Mouse (Mus musculus) intestine, postnatal 0 days (tissue): ENCODE data around the gene Ppfia2. TPM values are rescaled to one million over a fixed set of nuclear protein-coding genes. Genes with fewer than 3 reads are reported as not detected.

Experiments used
- ATAC-seq: fragments of 200-750 bp; cut with Nextera tagmentation; 2 replicates; pipeline ENCODE4 v1.8.0; 2017; ENCODE audit warnings: mild to moderate bottlenecking, moderate TSS enrichment, moderate library complexity
- H3K27ac ChIP-seq: fragments of 300-500 bp; sonication (generic); 2 replicates; pipeline ENCODE4 v1.5.1; 2014; ENCODE audit warnings: mild to moderate bottlenecking, low read depth, low read length, moderate library complexity
- H3K27me3 ChIP-seq: fragments of 300-500 bp; sonication (generic); replicated peaks from 2 replicates; pipeline ENCODE4 v1.6.1; 2014; ENCODE audit warnings: low read length, mixed read lengths; ENCODE audit not compliant: control insufficient read depth, insufficient read depth
- H3K36me3 ChIP-seq: fragments of 300-500 bp; sonication (generic); 2 replicates; pipeline ENCODE4 v1.6.1; 2014; ENCODE audit warnings: mild to moderate bottlenecking, moderate library complexity; ENCODE audit not compliant: control insufficient read depth, insufficient read depth
- H3K4me1 ChIP-seq: fragments of 300-500 bp; sonication (generic); replicated peaks from 2 replicates; pipeline ENCODE4 v1.6.1; 2014; ENCODE audit warnings: antibody characterized with exemption, low read length, mixed read lengths; ENCODE audit not compliant: control insufficient read depth, insufficient read depth
- H3K4me2 ChIP-seq: fragments of 300-500 bp; sonication (generic); replicated peaks from 2 replicates; pipeline ENCODE4 v1.6.1; 2014; ENCODE audit warnings: low read depth, mild to moderate bottlenecking, moderate library complexity
- H3K4me3 ChIP-seq: fragments of 300-500 bp; sonication (generic); 2 replicates; pipeline ENCODE4 v1.5.1; 2014; ENCODE audit warnings: low read depth, low read length
- H3K9ac ChIP-seq: fragments of 300-500 bp; sonication (generic); 2 replicates; pipeline ENCODE4 v1.6.1; 2014; ENCODE audit warnings: mild to moderate bottlenecking, low read depth, low read length
- H3K9me3 ChIP-seq: fragments of 300-500 bp; sonication (generic); 2 replicates; pipeline ENCODE4 v1.6.1; 2016; ENCODE audit warnings: mixed run types; ENCODE audit not compliant: control insufficient read depth
- CTCF ChIP-seq: sonication (generic); IDR thresholded peaks from 2 replicates; pipeline ENCODE4 v1.5.1; 2016; ENCODE audit warnings: low read depth, mild to moderate bottlenecking, control low read depth, antibody characterized with exemption, moderate library complexity
- WGBS: fragments of 180-500 bp; shearing (Covaris S2); extraction: QIAGEN DNeasy Blood & Tissue Kit; methylation state at CpG from one replicate; pipeline ENCODE4 v1.1.7; 2014; 5-methylcytosine and 5-hydroxymethylcytosine counted together
- polyA plus RNA-seq: library from polyadenylated mRNA; unstranded; fragments of >200 nt; fragmentation: Nextera tagmentation; extraction: Ambion mirVana; gene quantifications from 2 replicates; pipeline ENCODE4 v1.2.1, GENCODE M21; 2015

Gene Ppfia2
- polyA plus RNA-seq, 1 experiment from 2014 or later: 0.60 TPM

DNA sequence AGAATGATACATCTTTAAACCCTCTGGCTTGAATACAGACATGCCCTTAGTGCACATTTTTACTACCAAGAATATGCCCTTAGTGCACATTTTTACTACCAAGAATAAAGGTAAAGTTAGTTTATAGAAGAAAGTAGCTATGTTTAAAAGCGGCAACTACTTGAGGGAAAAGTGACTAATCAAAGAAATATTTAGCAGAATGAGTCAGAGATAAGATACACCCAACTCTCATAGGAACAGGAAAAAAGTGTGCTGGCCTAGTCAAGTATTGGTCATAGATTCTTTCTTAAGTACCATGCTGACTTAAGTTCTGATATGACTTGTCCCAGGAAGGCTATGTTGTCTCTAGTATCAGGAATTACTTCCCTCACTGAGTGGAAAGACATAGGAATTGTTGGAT, 305.4 kb downstream of the Ppfia2 start:
- TF ChIP-seq CTCF: no peak
- no peak for ATAC-seq

DNA sequence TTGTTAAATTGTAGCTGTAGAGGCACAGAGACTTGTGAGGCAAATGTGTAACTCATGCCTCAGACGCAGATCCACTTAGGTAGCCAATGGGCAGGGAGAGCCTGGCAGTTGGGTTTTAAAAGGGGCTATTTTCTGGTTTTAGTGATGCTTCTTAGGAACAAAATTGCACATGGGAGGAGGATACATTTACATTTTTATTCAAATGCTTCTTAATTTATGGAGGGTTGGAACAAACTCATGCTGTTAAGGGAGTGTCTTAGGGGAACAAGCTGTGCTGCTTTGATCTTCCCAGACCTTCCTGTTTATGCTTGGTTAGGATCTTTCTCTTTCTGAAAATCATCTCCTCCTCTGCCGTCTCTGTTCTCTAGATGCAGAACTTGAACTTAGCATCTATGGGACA, 345.3 kb downstream of the Ppfia2 start:
- no peak overlapping the region for H3K27ac ChIP-seq
- ATAC-seq: no peak
- no peaks in the 10 kb centered on the region for H3K36me3 ChIP-seq
- no peak overlapping the region for H3K4me2 ChIP-seq
- no peaks in the 10 kb centered on the region for H3K9me3 ChIP-seq
- H3K27me3 ChIP-seq: no peaks in the 10 kb centered on the region
- no peaks in the 10 kb centered on the region for H3K4me1 ChIP-seq
- WGBS: 76% methylated on average over 2 of the region's 2 CpGs
- no peak overlapping the region for H3K4me3 ChIP-seq
- H3K9ac ChIP-seq: no peak overlapping the region
- no peak for TF ChIP-seq CTCF

More for the DNA sequence above, 305.4 kb downstream of the Ppfia2 start:
- Histone ChIP-seq H3K36me3 (no peaks in the 10 kb centered on the region), H3K9me3 (no peaks in the 10 kb centered on the region), H3K4me1 (no peaks in the 10 kb centered on the region), H3K4me3 (no peak overlapping the region), H3K27me3 (no peaks in the 10 kb centered on the region), H3K4me2 (no peak overlapping the region), H3K9ac (no peak overlapping the region), H3K27ac (no peak overlapping the region)
- WGBS: 76% methylated on average over 1 of the region's 1 CpGs

DNA sequence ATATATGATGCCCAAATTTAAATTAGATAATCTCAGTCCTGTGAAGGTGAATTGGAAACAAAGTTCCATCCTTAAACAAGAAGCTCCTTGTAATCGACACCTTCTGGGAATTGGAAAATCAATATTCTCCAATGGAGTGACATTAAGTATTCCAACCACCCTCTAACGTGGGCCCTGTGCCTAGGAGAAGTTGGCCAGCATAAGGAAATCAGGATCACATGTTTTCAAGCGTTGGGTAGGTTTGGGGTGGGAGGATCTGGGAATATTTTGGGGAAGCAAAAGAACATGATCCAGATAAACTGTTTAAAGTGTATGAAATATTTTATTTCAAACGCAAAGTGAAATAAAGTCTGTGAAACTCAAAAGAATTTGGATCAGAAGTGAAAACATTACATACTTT, 348.2 kb downstream of the Ppfia2 start:
- no peak for ATAC-seq
- Histone ChIP-seq H3K9ac (no peak overlapping the region), H3K36me3 (no peaks in the 10 kb centered on the region), H3K27me3 (no peaks in the 10 kb centered on the region), H3K27ac (no peak overlapping the region), H3K9me3 (no peaks in the 10 kb centered on the region), H3K4me3 (no peak overlapping the region), H3K4me2 (no peak overlapping the region), H3K4me1 (no peaks in the 10 kb centered on the region)
- WGBS: 75% methylated on average over 4 of the region's 4 CpGs
- TF ChIP-seq CTCF: no peak

DNA sequence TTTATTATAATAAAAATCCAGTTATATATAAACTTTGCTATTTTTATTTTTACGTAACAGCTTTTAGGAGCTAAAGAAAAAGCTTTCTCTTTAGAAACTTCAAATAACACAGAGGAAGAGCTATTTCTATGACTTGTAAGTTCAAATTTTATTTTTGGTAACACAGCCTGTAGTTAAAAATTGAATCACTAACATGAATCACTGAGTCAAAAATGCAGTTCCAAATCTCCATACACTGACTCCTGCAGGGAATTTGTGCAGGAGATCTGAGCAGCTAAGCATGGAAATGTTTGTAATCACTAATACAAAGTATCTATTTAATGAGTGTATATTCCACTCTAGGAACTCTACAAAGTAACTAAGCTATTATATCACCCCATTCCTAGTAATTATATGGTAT, 354.1 kb downstream of the Ppfia2 start:
- H3K4me2 ChIP-seq: no peak overlapping the region
- no peaks in the 10 kb centered on the region for H3K36me3 ChIP-seq
- 91% methylated on average over 1 of the region's 1 CpGs for WGBS
- H3K4me3 ChIP-seq: no peak overlapping the region
- H3K9me3 ChIP-seq: no peaks in the 10 kb centered on the region
- no peak overlapping the region for H3K27ac ChIP-seq
- no peaks in the 10 kb centered on the region for H3K27me3 ChIP-seq
- no peak for TF ChIP-seq CTCF
- no peak overlapping the region for H3K9ac ChIP-seq
- no peaks in the 10 kb centered on the region for H3K4me1 ChIP-seq
- no peak for ATAC-seq

DNA sequence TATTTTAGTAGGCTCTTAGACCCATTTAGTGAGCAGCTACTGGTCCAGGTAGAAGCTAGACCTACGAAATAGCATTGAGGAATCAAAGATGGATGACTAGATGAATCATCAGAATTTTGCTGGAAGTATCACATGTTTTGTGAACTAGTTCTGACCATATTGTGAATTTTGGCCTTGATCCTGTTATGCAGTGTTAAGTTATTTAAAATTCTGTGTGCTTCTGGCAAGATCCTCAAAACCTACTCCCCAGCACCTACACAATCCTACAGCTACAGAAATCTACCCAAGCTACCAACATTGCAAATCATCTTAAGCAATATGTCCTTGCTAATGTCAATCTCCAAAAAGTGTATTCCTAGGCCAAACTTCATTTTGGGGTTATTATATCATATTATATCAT, 368.3 kb downstream of the Ppfia2 start:
- H3K4me1 ChIP-seq: no peaks in the 10 kb centered on the region
- no peak overlapping the region for H3K4me2 ChIP-seq
- 62% methylated on average over 1 of the region's 1 CpGs for WGBS
- H3K4me3 ChIP-seq: no peak overlapping the region
- H3K9me3 ChIP-seq: no peaks in the 10 kb centered on the region
- no peak for TF ChIP-seq CTCF
- H3K27me3 ChIP-seq: no peaks in the 10 kb centered on the region
- ATAC-seq: no peak
- no peaks in the 10 kb centered on the region for H3K36me3 ChIP-seq
- H3K27ac ChIP-seq: no peak overlapping the region
- H3K9ac ChIP-seq: no peak overlapping the region

DNA sequence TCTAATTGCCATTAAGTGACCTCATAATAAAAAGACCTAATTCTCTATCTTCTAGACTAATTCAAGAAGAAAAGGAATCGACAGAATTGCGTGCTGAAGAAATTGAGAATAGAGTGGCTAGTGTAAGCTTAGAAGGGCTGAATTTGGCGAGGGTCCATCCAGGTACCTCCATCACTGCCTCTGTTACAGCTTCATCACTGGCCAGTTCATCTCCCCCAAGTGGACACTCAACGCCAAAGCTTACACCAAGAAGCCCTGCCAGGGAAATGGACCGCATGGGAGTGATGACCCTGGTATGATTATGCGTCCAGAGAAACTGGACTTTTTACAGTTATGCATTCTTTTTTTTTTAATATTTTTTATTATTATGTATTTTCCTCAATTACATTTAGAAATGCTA, 388.0 kb downstream of the Ppfia2 start:
- 85% methylated on average over 6 of the region's 6 CpGs for WGBS
- Histone ChIP-seq H3K4me2 (no peak overlapping the region), H3K27me3 (no peaks in the 10 kb centered on the region), H3K9me3 (no peaks in the 10 kb centered on the region), H3K27ac (no peak overlapping the region), H3K4me1 (no peaks in the 10 kb centered on the region), H3K36me3 (no peaks in the 10 kb centered on the region), H3K4me3 (no peak overlapping the region), H3K9ac (no peak overlapping the region)
- no peak for ATAC-seq
- TF ChIP-seq CTCF: no peak

DNA sequence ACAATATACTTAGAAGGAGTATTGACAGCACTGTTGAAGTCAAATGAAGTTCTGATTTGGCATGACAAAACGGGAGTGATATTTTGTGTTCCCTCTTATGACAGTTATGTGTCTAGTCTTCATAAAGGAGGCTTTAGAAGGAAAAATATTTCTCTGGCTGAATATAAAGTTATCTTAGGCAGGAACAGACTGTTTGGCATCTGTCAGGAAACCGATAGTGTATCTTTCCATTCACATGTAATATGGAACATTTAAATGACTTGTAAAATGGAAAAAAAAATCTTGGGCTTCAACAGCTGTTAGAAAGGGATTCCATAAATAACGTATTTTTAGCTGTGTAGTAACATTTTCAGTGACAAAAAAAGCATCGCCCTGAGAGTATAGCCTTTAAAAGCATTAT, 400.1 kb downstream of the Ppfia2 start:
- 77% methylated on average over 4 of the region's 4 CpGs for WGBS
- TF ChIP-seq CTCF: no peak
- Histone ChIP-seq H3K9me3 (no peaks in the 10 kb centered on the region), H3K4me2 (no peak overlapping the region), H3K4me3 (no peak overlapping the region), H3K27ac (no peak overlapping the region), H3K27me3 (no peaks in the 10 kb centered on the region), H3K36me3 (no peaks in the 10 kb centered on the region), H3K9ac (no peak overlapping the region), H3K4me1 (no peaks in the 10 kb centered on the region)
- ATAC-seq: no peak
